Mouse (Mus musculus) bone marrow, adult 2 months (tissue): Measurements from ENCODE around the gene Pipox.

ENCODE experiments used
- CTCF ChIP-seq: fragments of 200-500 bp; IDR thresholded peaks from 2 replicates; pipeline ENCODE4 v1.5.1; 2011; ENCODE audit warnings: low read length, control low read depth; ENCODE audit not compliant: control insufficient read depth, insufficient read depth
- POLR2A ChIP-seq: fragments of 200-500 bp; IDR thresholded peaks from 2 replicates; pipeline ENCODE4 v1.6.1; 2011; ENCODE audit warnings: low read depth, mild to moderate bottlenecking, control low read depth, low read length, borderline replicate concordance; ENCODE audit not compliant: control insufficient read depth

- TF ChIP-seq CTCF, result no peak
- no peak for TF ChIP-seq POLR2A
These were observed 35.3 kb downstream of the Pipox start for GRCm38 (mm10) chr11:77858589-77858988.
